Mouse (Mus musculus) large intestine, adult 2 months (tissue): ENCODE data around the gene Gm49380. TPM values are rescaled to one million over a fixed set of nuclear protein-coding genes. Genes with fewer than 3 reads are reported as not detected.
"Not testable (repeated sequence)": the region's sequence is repeated elsewhere in the genome, so short reads cannot be mapped to it uniquely, and the experiment has no call there.

Experiments used
- DNase-seq: peaks from one replicate; pipeline ENCODE4 v3.0.0-alpha.2; 2012; ENCODE audit warnings: low read depth, low spot score
- WGBS: fragments of 180-500 bp; shearing (Covaris S2); methylation state at CpG from one replicate; pipeline ENCODE4 v1.1.7; 2018; 5-methylcytosine and 5-hydroxymethylcytosine counted together
- polyA plus RNA-seq: library from polyadenylated mRNA; depleted of rRNA; stranded (reverse); fragments of >200 nt; gene quantifications from 2 replicates; pipeline ENCODE4 v1.2.3, GENCODE M21; 2012

The Gm49380 gene
- polyA plus RNA-seq, 1 experiment = not detected

- WGBS = 55% methylated on average over 3 of the region's 3 CpGs
- DNase-seq = no peak
Measured at GRCm38 (mm10) chr9:44126746-44127145, 13.4 kb upstream of the Gm49380 start.

- WGBS = 30% methylated on average over 18 of the region's 18 CpGs
- peak; percentile 76 for DNase-seq
Measured at GRCm38 (mm10) chr9:44125546-44126428, 12.5 kb upstream of the Gm49380 start.

GRCm38 (mm10) chr9:44125026-44125425 is 11.7 kb upstream of the Gm49380 start:
- no peak for DNase-seq
- WGBS = 83% methylated on average over 5 of the region's 5 CpGs

- no peak for DNase-seq
Measured at GRCm38 (mm10) chr9:44124317-44124716, 11.0 kb upstream of the Gm49380 start.

GRCm38 (mm10) chr9:44119948-44120465 is 6.7 kb upstream of the Gm49380 start:
- 73% methylated on average over 8 of the region's 8 CpGs for WGBS
- no peak for DNase-seq

More at GRCm38 (mm10) chr9:44124317-44124716, 11.0 kb upstream of the Gm49380 start:
- WGBS = 56% methylated on average over 6 of the region's 6 CpGs

- 62% methylated on average over 5 of the region's 5 CpGs for WGBS
- no peak for DNase-seq
Measured at GRCm38 (mm10) chr9:44119011-44119410, 5.7 kb upstream of the Gm49380 start.

- WGBS = 96% methylated on average over 4 of the region's 4 CpGs
Measured at GRCm38 (mm10) chr9:44116182-44116581, 2.9 kb upstream of the Gm49380 start.

GRCm38 (mm10) chr9:44115599-44115998 is 2.3 kb upstream of the Gm49380 start:
- DNase-seq = no peak
- WGBS = 89% methylated on average over 9 of the region's 9 CpGs

More at GRCm38 (mm10) chr9:44116182-44116581, 2.9 kb upstream of the Gm49380 start:
- no peak for DNase-seq

- no peak for DNase-seq
- whole genome bisulfite sequencing = 56% methylated on average over 2 of the region's 2 CpGs
Measured at GRCm38 (mm10) chr9:44114453-44114852, 1.2 kb upstream of the Gm49380 start.

GRCm38 (mm10) chr9:44111909-44112308 is 1.4 kb downstream of the Gm49380 start:
- DNase-seq = not testable (repeated sequence)
- WGBS = 44% methylated on average over 10 of the region's 12 CpGs

GRCm38 (mm10) chr9:44109360-44110095 is 3.8 kb downstream of the Gm49380 start:
- DNase-seq = no peak
- WGBS = 23% methylated on average over 9 of the region's 9 CpGs

- DNase-seq = no peak
- 80% methylated on average over 31 of the region's 31 CpGs for WGBS
Measured at GRCm38 (mm10) chr9:44108269-44109055, 4.8 kb downstream of the Gm49380 start.

GRCm38 (mm10) chr9:44107557-44108179 is 5.6 kb downstream of the Gm49380 start:
- 58% methylated on average over 25 of the region's 25 CpGs for WGBS

GRCm38 (mm10) chr9:44107110-44107509 is 6.2 kb downstream of the Gm49380 start, which contains the start of gene C1qtnf5:
C1qtnf5 (plus strand) TSS chr9:44107245.
- WGBS = 65% methylated on average over 8 of the region's 8 CpGs
- no peak for DNase-seq

More at GRCm38 (mm10) chr9:44107557-44108179, 5.6 kb downstream of the Gm49380 start:
- DNase-seq = no peak

- 79% methylated on average over 4 of the region's 4 CpGs for WGBS
- DNase-seq = no peak
Measured at GRCm38 (mm10) chr9:44106596-44106995, 6.7 kb downstream of the Gm49380 start.

GRCm38 (mm10) chr9:44106182-44106581 is 7.1 kb downstream of the Gm49380 start:
- DNase-seq = no peak
- WGBS = 84% methylated on average over 7 of the region's 7 CpGs

GRCm38 (mm10) chr9:44105781-44106180 is 7.5 kb downstream of the Gm49380 start:
- DNase-seq = no peak
- WGBS = 81% methylated on average over 10 of the region's 10 CpGs

GRCm38 (mm10) chr9:44104881-44105280 is 8.4 kb downstream of the Gm49380 start:
- WGBS = 90% methylated on average over 7 of the region's 7 CpGs
- DNase-seq = no peak

GRCm38 (mm10) chr9:44101490-44101889 is 11.8 kb downstream of the Gm49380 start, which contains the start of gene Mfrp:
Mfrp (plus strand) TSS chr9:44101729.
- WGBS = 87% methylated on average over 9 of the region's 9 CpGs
- no peak for DNase-seq
